In genomic region chr15:98954425-98955253, GRCm38 (mm10) we compare ENCODE assay signal across 8 mouse cellular contexts. TPM values are rescaled to one million over a fixed set of nuclear protein-coding genes. Genes with fewer than 3 reads are reported as not detected.
DNase-seq lines count a peak whose midpoint lies in the region; ATAC-seq and TF ChIP-seq lines count a peak whose summit lies in the region.

No protein-coding gene starts in this region.

- 0 out of 2 replicates have a peak overlapping the region, but pooled peaks have one; percentile 10 for H3K27ac ChIP-seq in kidney, embryonic 16.5 days (ENCODE audit: low read length)
- H3K27ac ChIP-seq in kidney, adult 2 months (ENCODE audit: insufficient read depth, low read depth, low read length): no peak overlapping the region
- H3K27ac ChIP-seq in forebrain, embryonic 16.5 days (ENCODE audit: low read length): peak overlapping the region; percentile 98
- H3K27ac ChIP-seq in limb, embryonic 10.5 days: peak overlapping the region; percentile 96

- H3K4me3 ChIP-seq in kidney, embryonic 16.5 days (ENCODE audit: low read length): peak overlapping the region; percentile 20
- no peak overlapping the region for H3K4me3 ChIP-seq in kidney, adult 2 months (ENCODE audit: insufficient read depth, low read depth, low read length)
- H3K4me3 ChIP-seq in forebrain, embryonic 16.5 days (replicated peaks; ENCODE audit: low read length): peak overlapping the region; percentile 49
- peak overlapping the region; percentile 79 for H3K4me3 ChIP-seq in limb, embryonic 10.5 days

- TF ChIP-seq CTCF in kidney, adult 2 months (conservative IDR thresholded peaks at IDR 0.05; ENCODE audit: insufficient read depth, insufficient read length, low read depth, low read length): no peak

- H3K27me3 ChIP-seq in kidney, embryonic 16.5 days (ENCODE audit: insufficient read depth, low read length): no peaks in the 10 kb centered on the region
- H3K27me3 ChIP-seq in kidney, adult 2 months (replicated peaks; ENCODE audit: control insufficient read depth, insufficient read depth, low read length): no peaks in the 10 kb centered on the region
- no peaks in the 10 kb centered on the region for H3K27me3 ChIP-seq in forebrain, embryonic 16.5 days (replicated peaks; ENCODE audit: control insufficient read depth, insufficient read depth, low read length)
- H3K27me3 ChIP-seq in limb, embryonic 10.5 days (ENCODE audit: low read depth, poor library complexity, severe bottlenecking): no peaks in the 10 kb centered on the region

- no peaks in the 10 kb centered on the region for H3K9me3 ChIP-seq in kidney, embryonic 16.5 days (ENCODE audit: low read length)
- no peaks in the 10 kb centered on the region for H3K9me3 ChIP-seq in forebrain, embryonic 16.5 days (ENCODE audit: control insufficient read depth, low read length)
- no peaks in the 10 kb centered on the region for H3K9me3 ChIP-seq in limb, embryonic 10.5 days (replicated peaks)

- 23% methylated on average over 14 of the region's 14 CpGs for WGBS in kidney, embryonic 16.5 days
- WGBS in kidney, adult 2 months: 63% methylated on average over 14 of the region's 14 CpGs
- 1% methylated on average over 14 of the region's 14 CpGs for WGBS in forebrain, embryonic 16.5 days
- 26% methylated on average over 14 of the region's 14 CpGs for WGBS in limb, embryonic 10.5 days

- TF ChIP-seq POLR2A in kidney, adult 2 months (IDR thresholded peaks at IDR 0.05; ENCODE audit: low read depth, low read length): no peak

- H3K4me1 ChIP-seq in kidney, embryonic 16.5 days (ENCODE audit: insufficient read depth, low read length): peaks cover 15% of the 10 kb centered on the region
- H3K4me1 ChIP-seq in kidney, adult 2 months (ENCODE audit: control insufficient read depth, insufficient read depth, low read length): no peaks in the 10 kb centered on the region; the same call in 1 of the 2 replicates
- H3K4me1 ChIP-seq in forebrain, embryonic 16.5 days (replicated peaks; ENCODE audit: control insufficient read depth, insufficient read depth, low read length): peaks cover 8% of the 10 kb centered on the region
- H3K4me1 ChIP-seq in limb, embryonic 10.5 days: peaks cover 30% of the 10 kb centered on the region

- no peak for ATAC-seq in kidney, embryonic 16.5 days (ENCODE audit: low FRiP score, low TSS enrichment)
- ATAC-seq in forebrain, embryonic 16.5 days: peak; percentile 13

- H3K36me3 ChIP-seq in kidney, embryonic 16.5 days (ENCODE audit: insufficient read depth, low read length): peaks cover 3% of the 10 kb centered on the region; the same call in 1 of the 2 replicates
- H3K36me3 ChIP-seq in kidney, adult 2 months (ENCODE audit: control insufficient read depth, insufficient read depth, low read length): no peaks in the 10 kb centered on the region
- peaks cover under 1% of the 10 kb centered on the region; the same call in 1 of the 2 replicates for H3K36me3 ChIP-seq in forebrain, embryonic 16.5 days (ENCODE audit: control insufficient read depth, insufficient read depth)
- peaks cover 15% of the 10 kb centered on the region for H3K36me3 ChIP-seq in limb, embryonic 10.5 days

- no peak for DNase-seq in kidney, adult 2 months
- peak; percentile 72 for DNase-seq in cerebellum, adult 9-10 months
- no peak for DNase-seq in limb, embryonic 10.5 days (ENCODE audit: low spot score)
- peak; percentile 58 to 69 for DNase-seq in right cerebral cortex, adult 2 months (ENCODE audit: low spot score in 2 of 2)
- DNase-seq in urinary bladder, adult 2 months (ENCODE audit: low spot score): no peak
- no peak for DNase-seq in urinary bladder, postnatal 36 days (ENCODE audit: low spot score in 2 of 2)

- peak overlapping the region; percentile 35 for H3K4me2 ChIP-seq in kidney, embryonic 16.5 days (replicated peaks; ENCODE audit: low read depth, low read length)
- peak overlapping the region; percentile 90 for H3K4me2 ChIP-seq in forebrain, embryonic 16.5 days (ENCODE audit: low read length)

- peak overlapping the region; percentile 44 for H3K9ac ChIP-seq in kidney, embryonic 16.5 days (replicated peaks; ENCODE audit: low read length)
- peak overlapping the region; percentile 89 for H3K9ac ChIP-seq in forebrain, embryonic 16.5 days (replicated peaks; ENCODE audit: low read depth, low read length)

RNA-seq across cellular contexts. Expression of gene Tuba1a, which starts 1.1 kb away (rescaled TPM):
- 925 and 946 TPM in 2 replicates for polyA plus RNA-seq in kidney, embryonic 16.5 days (2015; fragmentation: Nextera tagmentation; extraction: Ambion mirVana)
- 121 and 131 TPM in 2 replicates for polyA plus RNA-seq in kidney, adult 2 months (2012; rRNA removed)
- polyA plus RNA-seq in forebrain, embryonic 16.5 days (2015; fragmentation: Nextera tagmentation; extraction: Ambion mirVana): 16,411 and 16,831 TPM in 2 replicates
- polyA plus RNA-seq in limb, embryonic 10.5 days (2016; fragmentation: Nextera tagmentation; extraction: Ambion mirVana): 1,294 and 1,475 TPM in 2 replicates
- 279 and 332 TPM in 2 replicates for polyA plus RNA-seq in urinary bladder, adult 2 months (2012; rRNA removed)

RNA-seq across cellular contexts. Expression of gene Gm49450, which starts 1.3 kb away (rescaled TPM):
- polyA plus RNA-seq in kidney, embryonic 16.5 days (2015; fragmentation: Nextera tagmentation; extraction: Ambion mirVana): not detected in 2 replicates
- 12.0 TPM in 1 of 2 replicates, not detected in the other for polyA plus RNA-seq in kidney, adult 2 months (2012; rRNA removed)
- polyA plus RNA-seq in forebrain, embryonic 16.5 days (2015; fragmentation: Nextera tagmentation; extraction: Ambion mirVana): not detected in 2 replicates
- not detected in 2 replicates for polyA plus RNA-seq in limb, embryonic 10.5 days (2016; fragmentation: Nextera tagmentation; extraction: Ambion mirVana)
- polyA plus RNA-seq in urinary bladder, adult 2 months (2012; rRNA removed): 0.30 and 0.38 TPM in 2 replicates

RNA-seq across cellular contexts. Expression of gene Tuba1b, which starts 20.3 kb away (rescaled TPM):
- polyA plus RNA-seq in kidney, embryonic 16.5 days (2015; fragmentation: Nextera tagmentation; extraction: Ambion mirVana): 1,826 and 1,900 TPM in 2 replicates
- polyA plus RNA-seq in kidney, adult 2 months (2012; rRNA removed): 488 and 540 TPM in 2 replicates
- polyA plus RNA-seq in forebrain, embryonic 16.5 days (2015; fragmentation: Nextera tagmentation; extraction: Ambion mirVana): 1,178 and 1,185 TPM in 2 replicates
- polyA plus RNA-seq in limb, embryonic 10.5 days (2016; fragmentation: Nextera tagmentation; extraction: Ambion mirVana): 2,301 and 2,452 TPM in 2 replicates
- 677 and 758 TPM in 2 replicates for polyA plus RNA-seq in urinary bladder, adult 2 months (2012; rRNA removed)

RNA-seq across cellular contexts. Expression of gene Lmbr1l, which starts 36.6 kb away (rescaled TPM):
- 17.6 and 18.9 TPM in 2 replicates for polyA plus RNA-seq in kidney, embryonic 16.5 days (2015; fragmentation: Nextera tagmentation; extraction: Ambion mirVana)
- 36.1 and 50.2 TPM in 2 replicates for polyA plus RNA-seq in kidney, adult 2 months (2012; rRNA removed)
- 43.0 and 54.9 TPM in 2 replicates for polyA plus RNA-seq in forebrain, embryonic 16.5 days (2015; fragmentation: Nextera tagmentation; extraction: Ambion mirVana)
- 23.9 and 28.3 TPM in 2 replicates for polyA plus RNA-seq in limb, embryonic 10.5 days (2016; fragmentation: Nextera tagmentation; extraction: Ambion mirVana)
- polyA plus RNA-seq in urinary bladder, adult 2 months (2012; rRNA removed): 32.8 and 43.4 TPM in 2 replicates

RNA-seq across cellular contexts. Expression of gene Dhh, which starts 56.3 kb away (rescaled TPM):
- 1.4 and 1.8 TPM in 2 replicates for polyA plus RNA-seq in kidney, embryonic 16.5 days (2015; fragmentation: Nextera tagmentation; extraction: Ambion mirVana)
- 1.2 and 1.5 TPM in 2 replicates for polyA plus RNA-seq in kidney, adult 2 months (2012; rRNA removed)
- polyA plus RNA-seq in forebrain, embryonic 16.5 days (2015; fragmentation: Nextera tagmentation; extraction: Ambion mirVana): 0.65 and 0.66 TPM in 2 replicates
- 0.40 and 0.46 TPM in 2 replicates for polyA plus RNA-seq in limb, embryonic 10.5 days (2016; fragmentation: Nextera tagmentation; extraction: Ambion mirVana)
- 1.7 and 1.9 TPM in 2 replicates for polyA plus RNA-seq in urinary bladder, adult 2 months (2012; rRNA removed)

Comparison
In these comparisons a context has a peak if more than half of its experiments do, and no peak if none do; other contexts are left out.
1. DNase-seq: peak in cerebellum, adult 9-10 months (single experiment) and right cerebral cortex, adult 2 months (2 of 2); none in kidney, adult 2 months (single experiment), limb, embryonic 10.5 days (single experiment), urinary bladder, adult 2 months (single experiment) and urinary bladder, postnatal 36 days (0 of 2).
2. RNA of gene Tuba1a, which starts 1.1 kb away (polyA plus RNA-seq): 16,411 to 16,831 TPM in forebrain, embryonic 16.5 days; 1,294 to 1,475 TPM in limb, embryonic 10.5 days, 925 to 946 TPM in kidney, embryonic 16.5 days, 279 to 332 TPM in urinary bladder, adult 2 months and 121 to 131 TPM in kidney, adult 2 months; every median in the first group is over 10 times any median in the second.